Mouse (Mus musculus) c-Kit-positive CD71-positive TER-119-positive erythroid progenitor cells, embryonic 14.5 days (primary cell): ENCODE results near the gene Timm8a1.
A peak's percentile ranks its signal among the peaks of the same experiment; 100 is the strongest.

Experiments used
- DNase-seq: peaks from one replicate; pipeline ENCODE4 v3.0.0-alpha.2; 2013; ENCODE audit warnings: low spot score

Gene Timm8a1

GRCm38 (mm10) chrX:134541145-134541954, at the start of gene Timm8a1:
Gene Timm8a1, minus strand, starts transcription at chrX:134541865.
- DNase-seq, result peak; percentile 63

DNA sequence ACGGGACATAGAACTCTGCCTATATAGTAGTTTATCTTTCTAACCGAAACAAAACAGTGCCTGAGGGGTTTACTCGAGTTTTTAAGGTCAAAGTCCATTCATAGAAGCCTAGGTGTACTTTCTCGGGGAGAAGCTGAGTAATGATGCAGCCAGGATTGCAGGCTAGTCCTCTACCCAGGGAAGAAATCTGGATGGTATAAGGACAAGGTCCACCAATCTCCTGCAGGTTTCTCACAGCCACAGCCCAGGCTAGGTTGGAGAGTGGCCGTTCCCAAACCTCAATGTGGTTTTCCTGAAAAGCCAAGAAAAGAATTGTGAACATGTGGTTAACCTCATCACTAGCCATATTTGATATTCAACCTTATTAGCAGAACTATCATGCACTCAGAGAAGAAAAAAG, 48.2 kb upstream of the Timm8a1 start:
- DNase-seq, result no peak

DNA sequence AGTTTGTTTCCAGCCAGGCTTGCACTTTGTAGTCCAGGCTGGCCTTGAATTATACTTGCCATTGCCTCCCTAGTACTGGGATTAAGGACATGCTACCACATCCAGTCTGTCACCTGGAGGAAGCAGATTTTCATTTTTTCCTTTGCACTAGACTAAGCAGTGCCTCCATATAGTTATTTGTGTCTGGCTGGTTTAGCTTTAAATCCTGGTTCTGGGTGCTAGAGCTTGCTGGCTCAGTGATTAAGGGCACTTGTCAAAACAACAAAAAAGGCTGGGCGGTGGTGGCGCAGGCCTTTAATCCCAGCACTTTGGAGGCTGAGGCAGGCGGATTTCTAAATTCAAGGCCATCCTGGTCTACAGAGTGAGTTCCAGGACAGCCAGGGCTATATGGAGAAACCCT, 47.3 kb upstream of the Timm8a1 start:
- no peak for DNase-seq

- no peak for DNase-seq
These were observed 46.6 kb upstream of the Timm8a1 start for GRCm38 (mm10) chrX:134588261-134588660.

- DNase-seq, result no peak
These were observed 44.8 kb upstream of the Timm8a1 start for GRCm38 (mm10) chrX:134586447-134586846.

DNA sequence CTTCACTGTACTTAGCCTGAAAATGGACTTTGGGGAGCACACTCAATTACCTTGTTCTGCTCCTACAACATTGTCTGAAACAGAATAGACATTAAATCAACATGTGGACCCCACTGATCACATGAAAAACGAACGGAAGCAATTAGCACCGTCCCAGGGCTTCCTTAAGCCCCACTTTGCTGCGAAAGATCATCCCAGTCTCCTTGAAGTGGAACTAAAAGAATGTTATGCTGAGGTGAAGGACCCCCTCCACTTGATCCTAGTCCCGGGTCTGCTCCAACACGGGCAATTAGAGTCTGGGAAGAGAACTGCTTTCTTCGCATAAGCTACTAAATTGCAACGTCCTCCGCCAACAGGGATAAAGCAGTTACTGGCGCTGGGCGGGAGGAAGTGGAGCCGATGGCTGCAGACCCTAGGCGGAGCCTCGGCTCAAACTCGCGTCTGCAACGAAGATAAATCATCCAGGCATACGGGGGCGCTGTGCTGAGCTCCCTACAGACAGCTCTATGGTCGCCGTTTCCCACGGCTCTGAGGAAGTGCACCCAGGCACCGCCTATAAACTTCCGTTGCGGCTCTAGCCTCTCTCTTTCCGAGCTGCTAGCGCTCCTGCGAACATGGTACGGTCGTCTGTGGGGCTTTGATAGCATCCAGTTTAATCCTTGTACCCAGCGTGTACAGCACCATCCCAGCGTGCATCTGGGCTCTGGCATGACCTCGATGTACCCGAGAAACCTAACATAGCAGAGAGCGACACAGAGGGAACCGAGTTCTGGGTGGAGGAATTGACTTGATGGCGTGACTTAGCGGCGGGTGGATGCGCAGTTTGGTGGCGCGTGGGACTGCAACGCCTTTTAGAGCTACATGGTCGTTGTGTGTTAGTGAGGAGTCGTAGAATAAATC, 43.7 kb upstream of the Timm8a1 start, which contains the start of gene Rpl36a:
Rpl36a (plus strand) TSS at position 552 of the 900 bp plus-strand sequence.
- DNase-seq, result peak; percentile 87

DNA sequence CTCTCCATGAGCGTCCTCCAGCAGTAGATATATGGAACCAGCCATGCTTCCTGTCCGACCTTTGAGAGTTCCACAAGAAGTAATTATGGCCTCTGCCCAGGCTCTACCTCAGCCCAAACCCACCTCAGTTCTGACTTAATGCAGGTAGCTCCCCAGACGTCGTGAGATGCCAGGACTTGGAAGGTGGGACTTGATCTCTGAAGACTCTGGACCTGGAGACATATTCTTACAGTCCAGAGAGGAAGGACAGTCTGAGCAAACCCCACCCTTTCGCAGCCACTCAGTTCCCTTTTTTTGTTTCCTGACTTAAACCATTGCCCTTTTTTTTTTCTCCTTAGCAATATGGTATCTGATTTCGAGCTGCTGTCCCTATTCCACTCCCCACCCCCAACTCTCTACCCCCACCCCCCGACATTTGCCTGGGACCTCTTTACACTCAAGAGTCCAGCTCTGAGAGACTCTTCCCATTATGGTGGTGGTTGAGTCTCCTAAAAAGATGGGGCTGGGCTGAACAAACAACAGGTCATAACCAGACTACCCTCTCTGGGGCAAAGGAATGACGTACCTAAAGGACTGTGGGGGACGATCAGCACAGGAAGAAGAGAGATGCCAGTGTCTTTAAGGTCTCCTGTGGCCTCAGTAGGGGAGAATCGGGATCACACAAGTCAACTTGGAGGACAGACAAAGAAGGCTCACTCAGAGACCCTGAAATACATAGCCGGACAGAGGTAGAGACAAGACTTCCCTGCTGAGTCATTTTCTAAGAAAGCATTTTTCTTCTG, 41.4 kb upstream of the Timm8a1 start, which contains the start of gene Btk:
Btk (minus strand) TSS at position 683 of the 782 bp plus-strand sequence.
- no peak for DNase-seq

GRCm38 (mm10) chrX:134582270-134582669, 40.6 kb upstream of the Timm8a1 start:
- no peak for DNase-seq

DNA sequence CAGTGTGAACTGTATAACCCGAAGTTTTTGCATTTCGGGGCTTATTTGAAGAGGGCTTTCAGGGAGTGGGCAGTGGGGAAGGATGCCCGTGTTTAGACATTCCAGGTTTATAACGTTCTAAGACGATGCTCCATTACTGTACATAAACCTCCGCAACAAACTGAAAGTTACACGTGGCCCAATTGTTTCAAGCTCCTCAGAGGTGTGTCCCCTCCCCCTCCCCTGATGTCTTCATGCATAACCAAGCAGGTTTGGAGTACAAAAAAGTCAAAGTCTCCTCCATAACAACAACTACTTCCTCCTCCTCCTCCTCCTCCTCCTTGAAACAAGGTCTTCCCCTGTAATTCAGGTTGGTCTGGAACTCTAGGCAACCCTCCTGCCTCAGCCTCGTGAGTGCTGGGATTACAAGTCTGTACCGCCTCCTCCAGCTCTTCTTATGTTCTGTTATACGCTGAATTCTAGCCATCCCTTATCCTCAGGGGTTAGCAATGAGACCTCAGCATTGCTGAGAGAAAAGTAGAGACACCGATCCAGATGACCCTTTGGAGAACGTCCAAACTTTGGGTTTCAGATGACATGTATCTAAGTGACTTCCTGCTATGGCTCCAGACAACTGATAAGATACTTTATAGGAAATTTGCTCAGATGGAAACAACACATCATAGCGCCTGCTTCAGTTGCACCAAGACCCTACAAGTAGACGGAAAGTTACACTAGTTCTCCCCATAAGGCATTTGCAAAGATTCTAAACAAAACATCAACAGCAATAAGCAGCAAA, 39.1 kb upstream of the Timm8a1 start:
- DNase-seq, result no peak

DNA sequence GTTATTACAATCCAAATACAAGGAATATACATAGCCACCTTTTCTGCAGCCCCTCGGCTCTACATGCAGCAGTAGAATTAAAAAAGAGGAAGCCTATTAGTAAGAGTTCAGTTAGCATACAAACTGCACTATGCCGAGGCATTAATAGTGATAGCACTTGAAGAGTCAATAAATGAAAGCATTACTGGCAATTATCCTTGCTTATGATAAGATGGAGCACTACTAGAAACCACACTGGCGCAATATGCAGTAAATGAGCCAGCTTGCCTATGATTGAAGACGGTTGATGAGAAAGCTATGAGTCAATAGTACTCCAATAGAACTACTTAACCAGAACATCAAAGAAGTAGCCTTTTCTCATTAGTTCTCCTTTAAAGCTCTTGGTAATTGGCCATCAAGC, 36.2 kb upstream of the Timm8a1 start:
- DNase-seq, result no peak

DNA sequence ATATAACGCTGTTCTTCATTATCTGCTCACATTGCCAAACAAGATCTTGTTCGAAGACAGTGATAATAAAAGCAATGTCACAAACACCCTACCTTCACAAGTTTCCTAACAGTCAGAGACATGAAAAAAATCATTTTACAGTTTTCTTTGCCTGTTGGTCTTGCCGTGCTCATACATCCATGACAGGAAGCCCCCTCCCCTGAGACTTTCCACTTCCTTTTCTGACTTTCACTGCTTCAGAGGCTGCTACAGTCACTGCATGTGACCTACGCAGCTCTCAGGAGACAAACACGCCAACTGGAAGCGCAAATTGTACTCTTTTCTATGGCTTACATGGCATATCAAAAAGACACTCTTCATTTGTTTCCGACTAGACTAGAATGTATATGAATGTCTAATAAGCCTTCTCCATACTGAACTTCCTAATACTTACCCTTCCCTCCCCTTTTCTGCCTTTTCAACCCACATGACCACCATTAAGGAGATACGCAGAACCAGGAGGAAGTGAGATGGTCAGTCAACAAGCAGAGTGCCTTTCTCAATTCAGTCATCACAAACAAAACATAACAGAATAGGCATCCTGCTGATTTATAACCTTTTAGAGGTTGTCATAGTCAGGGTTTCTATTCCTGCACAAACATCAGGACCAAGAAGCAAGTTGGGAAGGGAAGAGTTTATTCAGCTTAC, 25.0 kb upstream of the Timm8a1 start:
- no peak for DNase-seq

GRCm38 (mm10) chrX:134564326-134564725, 22.7 kb upstream of the Timm8a1 start:
- no peak for DNase-seq

- no peak for DNase-seq
These were observed 12.8 kb upstream of the Timm8a1 start for GRCm38 (mm10) chrX:134554425-134554824.

GRCm38 (mm10) chrX:134553326-134553725, 11.7 kb upstream of the Timm8a1 start:
- no peak for DNase-seq

DNA sequence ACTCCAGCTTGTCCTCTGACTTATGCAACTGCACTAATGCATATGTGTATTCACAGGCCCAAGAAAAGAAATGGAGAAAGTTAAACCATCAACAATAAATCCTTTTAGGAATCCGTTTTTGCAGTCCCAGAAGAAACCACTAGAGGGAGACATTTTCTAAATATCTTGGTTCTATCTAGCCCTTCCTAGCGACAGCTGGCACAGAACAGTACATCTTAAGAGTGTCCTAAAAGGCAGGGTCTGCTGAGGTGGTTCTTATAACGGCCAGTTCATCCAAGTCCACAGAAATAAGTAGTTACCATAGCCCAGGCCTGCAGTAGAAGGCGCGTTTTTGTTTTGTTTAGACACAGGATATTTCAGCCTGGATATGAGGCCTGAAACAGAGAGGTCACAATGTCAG, 9.2 kb upstream of the Timm8a1 start:
- peak; percentile 52 for DNase-seq

DNA sequence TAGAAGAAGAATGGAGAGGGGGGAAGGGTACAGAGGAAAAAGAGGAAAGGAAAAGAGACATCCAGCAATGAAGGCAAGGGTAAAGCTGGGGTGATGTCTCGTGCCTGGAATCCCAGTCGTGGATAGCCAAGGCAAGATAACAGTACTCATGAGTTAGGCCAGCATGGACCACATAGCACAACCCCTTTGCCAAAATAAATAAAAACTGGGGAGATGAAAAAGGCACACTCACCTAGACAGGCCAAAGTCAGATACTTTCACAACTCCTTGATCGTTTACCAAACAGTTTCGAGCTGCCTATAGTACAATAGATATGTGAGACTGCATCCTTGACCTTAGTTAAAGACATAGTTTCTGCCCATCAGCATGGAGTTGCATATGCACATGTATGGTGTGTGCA, 5.7 kb upstream of the Timm8a1 start:
- no peak for DNase-seq

DNA sequence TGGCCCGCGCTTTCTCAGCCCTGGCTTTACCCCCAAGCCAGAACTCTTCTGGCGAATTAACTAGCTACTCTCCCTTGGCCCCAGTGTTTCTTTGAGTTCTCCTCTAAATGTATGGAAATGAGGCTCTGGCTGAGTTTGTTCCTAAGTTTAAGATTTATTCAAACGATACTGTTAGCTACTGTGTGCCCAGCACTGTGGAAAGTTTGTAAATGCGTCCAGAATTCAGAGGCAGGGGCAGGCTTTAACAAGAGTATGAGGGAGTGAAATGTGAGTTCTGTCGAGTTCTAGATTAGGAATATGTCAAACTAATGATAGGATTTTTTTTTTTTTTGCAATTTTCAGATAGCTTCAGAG, 267 bp upstream of the Timm8a1 start:
- DNase-seq, result no peak

- DNase-seq, result no peak
These were observed 1.1 kb downstream of the Timm8a1 start for GRCm38 (mm10) chrX:134540414-134541135.

- peak; percentile 36 for DNase-seq
These were observed 1.9 kb downstream of the Timm8a1 start for GRCm38 (mm10) chrX:134539795-134540194.

DNA sequence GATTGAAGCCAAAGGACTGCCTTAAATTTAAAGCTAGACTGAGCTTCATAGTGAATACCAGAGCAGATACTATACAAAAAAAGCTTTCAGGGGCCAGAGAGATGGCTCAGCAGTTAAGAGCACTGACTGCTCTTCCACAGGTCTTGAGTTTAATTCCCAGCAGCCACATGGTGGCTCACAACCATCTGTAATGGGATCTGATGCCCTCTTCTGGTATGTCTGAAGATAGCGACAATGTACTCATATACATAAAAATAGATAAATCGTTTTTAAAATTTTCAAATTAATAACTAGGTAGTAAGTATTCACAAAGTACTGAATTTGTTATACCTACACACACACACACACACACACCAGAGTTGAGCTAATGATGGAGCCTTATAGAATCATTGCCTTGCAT, 8.3 kb downstream of the Timm8a1 start:
- no peak for DNase-seq
